Mouse (Mus musculus): ENCODE measurements around the gene Fgfr3. TPM values are rescaled to one million over a fixed set of nuclear protein-coding genes. Genes with fewer than 3 reads are reported as not detected.
A peak's percentile ranks its signal among the peaks of the same experiment; 100 is the strongest.

Fgfr3 gene
- 39.5 and 42.7 TPM in 2 replicates for polyA plus RNA-seq (2014; fragmentation: Nextera tagmentation; extraction: Ambion mirVana)

DNA sequence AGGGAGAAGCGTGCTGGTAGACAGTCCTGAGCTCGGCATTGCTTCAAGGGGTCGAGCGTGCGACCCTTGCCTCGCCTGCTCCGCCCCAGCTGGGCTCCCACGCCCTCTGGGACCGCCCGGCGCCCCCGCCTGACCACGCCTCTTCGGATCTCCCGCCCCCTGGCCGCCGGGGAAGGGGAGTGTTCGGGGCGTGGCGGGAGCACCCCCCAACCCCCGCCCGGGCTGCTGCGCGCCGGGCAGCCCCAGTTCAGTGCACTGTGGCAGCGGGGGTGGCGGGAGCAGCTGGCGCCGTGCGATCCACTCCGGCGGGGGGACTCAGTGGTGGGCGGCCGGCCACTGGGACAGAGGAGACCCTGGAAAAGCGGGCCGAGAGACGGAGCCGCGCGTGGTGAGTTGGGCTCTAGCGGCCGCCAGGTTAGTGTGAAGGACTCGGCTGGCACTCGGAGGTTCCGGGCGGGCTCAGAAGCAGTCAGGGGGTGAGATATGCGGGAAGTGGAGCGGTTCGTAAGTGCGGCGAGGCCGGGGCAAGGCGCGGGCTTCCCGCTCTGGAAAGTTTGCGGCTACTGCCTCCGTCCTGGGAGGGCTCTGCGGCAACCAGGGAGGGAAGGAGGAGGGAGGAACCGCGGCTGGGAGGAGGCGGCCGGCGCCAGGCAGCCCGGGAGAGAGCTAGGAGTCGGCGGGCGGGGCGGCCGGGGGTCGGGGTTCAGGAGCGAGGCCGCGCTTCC, at the start of gene Fgfr3:
Gene Fgfr3, plus strand, starts transcription at position 134 of the 725 bp plus-strand sequence.
- H3K27ac ChIP-seq (ENCODE audit: low read depth, low read length): peak within 1 kb of the TSS; percentile 16
- no peaks in the 10 kb centered on the region for H3K36me3 ChIP-seq (ENCODE audit: control insufficient read depth, insufficient read depth, low read length)
- H3K4me2 ChIP-seq (ENCODE audit: low read depth, low read length): peak within 1 kb of the TSS; percentile 78
- peak within 1 kb of the TSS; percentile 58 for H3K9ac ChIP-seq (replicated peaks; ENCODE audit: low read depth, low read length)
- no peaks in the 10 kb centered on the region for H3K27me3 ChIP-seq (ENCODE audit: control insufficient read depth, insufficient read depth, low read length)
- H3K4me3 ChIP-seq (ENCODE audit: low read depth, low read length): peak within 1 kb of the TSS; percentile 48
- no peaks in the 10 kb centered on the region for H3K9me3 ChIP-seq (ENCODE audit: control insufficient read depth, low read length)
- 0 out of 2 replicates have a peak, but pooled peaks cover 10% of the 10 kb centered on the region for H3K4me1 ChIP-seq (ENCODE audit: control insufficient read depth, insufficient read depth, low read length)
- WGBS: under 1% methylated on average over 64 of the region's 73 CpGs
- ATAC-seq (ENCODE audit: low read depth): peak; percentile 49; the same call in 1 of the 2 replicates

DNA sequence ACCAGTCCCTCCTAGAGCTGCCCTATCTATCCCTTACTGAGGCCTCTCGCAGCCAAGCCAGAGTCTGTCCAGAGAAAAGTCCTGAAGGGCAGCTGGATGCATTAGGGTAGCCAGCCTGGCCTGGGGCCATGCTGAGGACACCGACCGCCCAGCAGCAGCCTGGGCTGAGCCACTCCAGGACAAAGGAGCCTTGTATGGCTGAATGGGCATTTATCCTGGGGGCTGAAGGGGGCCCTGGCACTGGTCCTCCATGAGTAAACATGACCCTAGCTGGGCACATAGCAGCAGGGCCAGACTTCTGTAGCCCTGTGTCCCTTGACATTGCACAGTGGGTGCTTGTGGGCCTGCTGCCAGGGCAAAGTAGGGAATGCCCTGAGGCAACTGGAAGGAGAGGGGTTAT, 47.0 kb upstream of the Fgfr3 start:
- H3K4me2 ChIP-seq (ENCODE audit: low read depth, low read length): no peak overlapping the region
- H3K4me3 ChIP-seq (ENCODE audit: low read depth, low read length): no peak overlapping the region
- ATAC-seq (ENCODE audit: low read depth): peak; percentile 72
- 37% methylated on average over 3 of the region's 3 CpGs for WGBS
- H3K36me3 ChIP-seq (ENCODE audit: control insufficient read depth, insufficient read depth, low read length): no peaks in the 10 kb centered on the region
- no peak overlapping the region for H3K9ac ChIP-seq (replicated peaks; ENCODE audit: low read depth, low read length)
- peak overlapping the region; percentile 7; the same call in 1 of the 2 replicates for H3K27ac ChIP-seq (ENCODE audit: low read depth, low read length)
- H3K4me1 ChIP-seq (ENCODE audit: control insufficient read depth, insufficient read depth, low read length): peaks cover 4% of the 10 kb centered on the region; the same call in 1 of the 2 replicates
- H3K9me3 ChIP-seq (ENCODE audit: control insufficient read depth, low read length): no peaks in the 10 kb centered on the region
- no peaks in the 10 kb centered on the region for H3K27me3 ChIP-seq (ENCODE audit: control insufficient read depth, insufficient read depth, low read length)

DNA sequence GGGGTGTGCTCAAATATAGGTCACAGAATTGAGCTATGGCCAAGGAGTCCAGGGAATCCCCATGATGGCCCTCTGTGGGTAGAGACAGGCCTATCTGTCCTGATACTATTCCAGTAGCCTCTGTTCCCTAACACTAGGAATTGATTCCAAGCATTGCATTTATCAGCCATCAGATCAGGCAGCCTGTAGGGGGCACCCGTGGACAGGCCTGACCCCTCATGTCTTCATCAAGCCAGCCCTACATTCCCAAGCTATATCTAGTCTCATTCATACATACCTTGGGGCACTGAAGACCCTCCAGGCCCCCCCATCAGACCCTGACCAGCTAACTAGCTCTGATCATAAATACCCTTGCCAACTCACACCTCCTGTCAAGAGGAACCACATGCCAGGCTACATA, 45.5 kb upstream of the Fgfr3 start:
- Histone ChIP-seq H3K27ac (ENCODE audit: low read depth, low read length) (no peak overlapping the region), H3K4me3 (ENCODE audit: low read depth, low read length) (no peak overlapping the region), H3K9me3 (ENCODE audit: control insufficient read depth, low read length) (no peaks in the 10 kb centered on the region), H3K36me3 (ENCODE audit: control insufficient read depth, insufficient read depth, low read length) (no peaks in the 10 kb centered on the region), H3K9ac (replicated peaks; ENCODE audit: low read depth, low read length) (no peak overlapping the region), H3K27me3 (ENCODE audit: control insufficient read depth, insufficient read depth, low read length) (no peaks in the 10 kb centered on the region), H3K4me1 (ENCODE audit: control insufficient read depth, insufficient read depth, low read length) (peaks cover 4% of the 10 kb centered on the region; the same call in 1 of the 2 replicates), H3K4me2 (ENCODE audit: low read depth, low read length) (no peak overlapping the region)
- peak; percentile 38; the same call in 1 of the 2 replicates for ATAC-seq (ENCODE audit: low read depth)
- WGBS: 0% methylated on average over 1 of the region's 1 CpGs

DNA sequence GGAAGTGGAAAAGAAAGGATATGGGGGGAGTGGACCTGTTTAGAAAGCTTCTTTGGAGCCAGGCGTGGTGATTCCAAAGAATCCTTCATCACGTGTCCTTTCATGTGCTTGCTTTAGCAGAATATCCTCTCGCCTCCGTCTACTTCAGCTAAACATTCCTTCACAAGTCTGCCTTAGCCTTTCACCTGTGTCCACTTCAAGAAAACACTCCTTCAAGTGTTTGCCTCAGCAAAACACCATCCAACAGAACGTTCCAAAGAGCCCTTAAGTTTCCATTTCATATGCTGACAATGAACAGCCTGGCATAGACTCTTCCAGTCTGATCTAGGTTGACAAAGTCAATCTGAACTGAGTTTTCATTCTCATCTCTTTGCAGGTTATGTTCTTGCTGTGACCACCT, 43.2 kb upstream of the Fgfr3 start:
- Histone ChIP-seq H3K27me3 (ENCODE audit: control insufficient read depth, insufficient read depth, low read length) (no peaks in the 10 kb centered on the region), H3K4me2 (ENCODE audit: low read depth, low read length) (no peak overlapping the region), H3K9me3 (ENCODE audit: control insufficient read depth, low read length) (no peaks in the 10 kb centered on the region), H3K4me3 (ENCODE audit: low read depth, low read length) (no peak overlapping the region), H3K4me1 (ENCODE audit: control insufficient read depth, insufficient read depth, low read length) (peaks cover 4% of the 10 kb centered on the region; the same call in 1 of the 2 replicates), H3K36me3 (ENCODE audit: control insufficient read depth, insufficient read depth, low read length) (no peaks in the 10 kb centered on the region), H3K27ac (ENCODE audit: low read depth, low read length) (no peak overlapping the region), H3K9ac (replicated peaks; ENCODE audit: low read depth, low read length) (no peak overlapping the region)
- ATAC-seq (ENCODE audit: low read depth): no peak
- WGBS: 90% methylated on average over 5 of the region's 5 CpGs

DNA sequence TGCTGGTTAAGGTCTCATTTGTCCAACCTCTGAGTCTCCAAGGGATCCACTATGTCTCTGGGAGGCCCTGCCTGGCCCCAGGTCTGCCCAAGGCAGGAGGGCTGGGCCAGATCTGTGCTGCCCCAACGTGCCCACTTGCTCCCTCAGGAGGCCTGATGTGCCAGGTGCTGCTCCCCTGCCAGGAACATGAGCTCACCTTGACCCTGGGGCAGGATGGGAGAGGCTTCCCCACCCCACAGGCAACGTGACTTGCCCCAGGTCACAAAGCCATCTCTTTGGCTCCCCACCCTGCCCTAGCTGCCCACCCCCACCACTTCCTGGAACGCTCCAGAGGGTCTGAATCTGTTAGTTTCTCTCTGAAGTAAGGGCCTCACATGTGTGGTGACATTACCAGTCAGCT, 40.4 kb upstream of the Fgfr3 start:
- no peak for ATAC-seq (ENCODE audit: low read depth)
- Histone ChIP-seq H3K9me3 (ENCODE audit: control insufficient read depth, low read length) (no peaks in the 10 kb centered on the region), H3K4me3 (ENCODE audit: low read depth, low read length) (no peak overlapping the region), H3K9ac (replicated peaks; ENCODE audit: low read depth, low read length) (no peak overlapping the region), H3K36me3 (ENCODE audit: control insufficient read depth, insufficient read depth, low read length) (no peaks in the 10 kb centered on the region), H3K27me3 (ENCODE audit: control insufficient read depth, insufficient read depth, low read length) (no peaks in the 10 kb centered on the region), H3K4me1 (ENCODE audit: control insufficient read depth, insufficient read depth, low read length) (no peaks in the 10 kb centered on the region), H3K4me2 (ENCODE audit: low read depth, low read length) (no peak overlapping the region), H3K27ac (ENCODE audit: low read depth, low read length) (no peak overlapping the region)
- WGBS: 60% methylated on average over 3 of the region's 3 CpGs

DNA sequence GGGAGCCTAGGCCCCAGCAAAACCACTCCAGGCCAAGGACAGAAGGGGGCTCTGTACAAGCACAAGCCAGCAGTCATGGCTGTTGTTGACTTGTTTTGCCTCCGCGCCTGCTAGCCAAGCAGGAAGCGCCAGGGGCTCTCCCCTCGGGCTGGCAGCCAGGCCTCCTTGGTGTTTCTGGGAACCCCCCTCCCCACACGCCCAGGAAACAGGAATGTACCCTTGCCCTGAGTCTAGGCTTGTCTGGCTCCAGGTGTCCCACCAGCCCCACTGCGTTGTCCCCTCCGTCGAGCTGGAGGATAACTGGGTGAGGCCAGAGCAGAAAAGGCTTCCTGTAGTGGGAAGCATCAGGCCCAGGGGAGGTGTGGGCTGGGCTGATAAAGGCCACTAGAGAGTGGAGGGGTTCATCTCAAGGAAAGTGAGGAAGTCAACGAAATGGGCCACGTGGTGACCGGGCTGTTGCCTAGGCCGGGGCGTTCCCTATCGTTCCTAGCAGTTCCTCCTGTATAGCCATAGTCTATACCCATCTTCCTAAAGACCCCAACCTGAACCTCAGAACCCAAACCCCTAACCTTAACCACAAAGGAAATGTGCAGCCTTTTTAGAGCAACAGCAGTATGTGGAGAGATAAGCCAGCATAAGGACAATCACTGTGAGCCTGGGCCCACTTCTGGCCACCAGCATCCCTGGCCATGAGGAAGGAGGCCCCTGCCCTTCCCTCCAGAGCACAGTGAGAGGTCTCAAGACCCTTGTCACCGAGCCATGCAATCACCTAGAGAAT, 39.7 kb upstream of the Fgfr3 start:
- H3K4me2 ChIP-seq (ENCODE audit: low read depth, low read length): no peak overlapping the region
- H3K9me3 ChIP-seq (ENCODE audit: control insufficient read depth, low read length): no peaks in the 10 kb centered on the region
- no peak for ATAC-seq (ENCODE audit: low read depth)
- no peaks in the 10 kb centered on the region for H3K36me3 ChIP-seq (ENCODE audit: control insufficient read depth, insufficient read depth, low read length)
- no peaks in the 10 kb centered on the region for H3K27me3 ChIP-seq (ENCODE audit: control insufficient read depth, insufficient read depth, low read length)
- no peak overlapping the region for H3K9ac ChIP-seq (replicated peaks; ENCODE audit: low read depth, low read length)
- no peaks in the 10 kb centered on the region for H3K4me1 ChIP-seq (ENCODE audit: control insufficient read depth, insufficient read depth, low read length)
- no peak overlapping the region for H3K4me3 ChIP-seq (ENCODE audit: low read depth, low read length)
- no peak overlapping the region for H3K27ac ChIP-seq (ENCODE audit: low read depth, low read length)
- WGBS: 77% methylated on average over 15 of the region's 15 CpGs

DNA sequence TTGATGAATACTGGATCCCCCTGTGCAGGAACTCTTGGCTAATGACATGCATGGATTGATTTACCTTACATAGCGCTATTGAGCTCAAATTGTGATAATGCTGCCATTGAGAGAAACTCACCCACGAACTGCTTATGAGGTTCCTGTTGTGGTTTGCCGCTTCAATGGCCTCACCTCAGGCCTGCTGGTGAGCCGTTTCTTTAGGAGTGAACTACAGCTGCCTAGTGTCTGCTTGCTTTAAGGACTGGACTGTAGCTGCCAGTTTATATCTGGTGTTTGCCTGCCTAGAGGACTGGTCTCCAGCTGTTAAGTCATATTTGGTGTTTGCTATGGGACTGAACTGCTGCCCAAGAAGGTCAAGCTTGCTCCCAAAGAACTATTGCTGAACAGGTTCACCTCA, 38.5 kb upstream of the Fgfr3 start:
- Histone ChIP-seq H3K9ac (replicated peaks; ENCODE audit: low read depth, low read length) (no peak overlapping the region), H3K4me2 (ENCODE audit: low read depth, low read length) (no peak overlapping the region), H3K36me3 (ENCODE audit: control insufficient read depth, insufficient read depth, low read length) (no peaks in the 10 kb centered on the region), H3K9me3 (ENCODE audit: control insufficient read depth, low read length) (no peaks in the 10 kb centered on the region), H3K27ac (ENCODE audit: low read depth, low read length) (no peak overlapping the region), H3K4me3 (ENCODE audit: low read depth, low read length) (no peak overlapping the region), H3K4me1 (ENCODE audit: control insufficient read depth, insufficient read depth, low read length) (no peaks in the 10 kb centered on the region), H3K27me3 (ENCODE audit: control insufficient read depth, insufficient read depth, low read length) (no peaks in the 10 kb centered on the region)
- ATAC-seq (ENCODE audit: low read depth): no peak
- 71% methylated on average over 4 of the region's 4 CpGs for WGBS

DNA sequence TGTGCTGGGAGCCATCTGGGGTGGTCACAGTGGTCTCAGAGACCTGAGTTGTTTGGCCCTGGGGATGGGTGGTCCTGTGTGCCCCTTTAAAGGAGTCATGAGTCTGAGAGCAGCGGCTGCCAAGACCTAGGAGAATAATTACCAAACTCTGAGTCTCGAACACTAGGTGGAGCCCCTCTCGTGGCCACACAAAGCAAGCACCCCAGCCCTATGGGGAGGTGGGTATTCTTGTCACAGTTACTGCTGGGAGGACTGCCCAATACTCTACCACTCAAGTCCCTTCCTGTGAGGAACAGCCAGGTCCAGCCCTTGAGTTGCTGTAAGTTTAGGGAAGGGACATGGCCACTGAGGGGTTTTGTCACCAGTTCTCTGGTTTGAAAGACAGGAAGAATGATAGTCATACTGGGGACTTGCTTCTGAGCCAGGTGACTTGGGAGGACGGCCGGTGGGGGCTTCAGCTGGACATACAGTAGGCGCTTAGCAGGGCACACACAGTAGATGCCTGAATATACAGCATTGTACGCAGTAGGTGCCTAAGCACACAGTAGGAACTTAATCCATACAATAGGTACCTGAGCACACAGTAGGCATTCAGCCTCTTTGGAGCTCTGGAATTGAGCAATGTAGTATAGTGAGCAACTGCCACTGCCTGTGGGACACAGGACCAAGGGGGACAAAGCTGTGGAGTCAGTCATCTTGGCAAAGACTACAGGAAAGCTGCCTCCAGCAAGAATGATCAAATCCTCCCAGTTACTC, 37.4 kb upstream of the Fgfr3 start:
- Histone ChIP-seq H3K4me3 (ENCODE audit: low read depth, low read length) (no peak overlapping the region), H3K27me3 (ENCODE audit: control insufficient read depth, insufficient read depth, low read length) (no peaks in the 10 kb centered on the region), H3K36me3 (ENCODE audit: control insufficient read depth, insufficient read depth, low read length) (no peaks in the 10 kb centered on the region), H3K9ac (replicated peaks; ENCODE audit: low read depth, low read length) (no peak overlapping the region), H3K4me2 (ENCODE audit: low read depth, low read length) (no peak overlapping the region), H3K27ac (ENCODE audit: low read depth, low read length) (no peak overlapping the region), H3K4me1 (ENCODE audit: control insufficient read depth, insufficient read depth, low read length) (peaks cover 4% of the 10 kb centered on the region; the same call in 1 of the 2 replicates), H3K9me3 (ENCODE audit: control insufficient read depth, low read length) (no peaks in the 10 kb centered on the region)
- ATAC-seq (ENCODE audit: low read depth): peak; percentile 54; the same call in 1 of the 2 replicates
- WGBS: 48% methylated on average over 7 of the region's 7 CpGs
